Mouse (Mus musculus) ovary, postnatal 10 days (tissue): ENCODE data around the gene Rapgef3.

Experiments
- DNase-seq: peaks from one replicate; pipeline ENCODE4 v3.0.0; 2022; ENCODE audit warnings: low spot score

Gene Rapgef3

GRCm38 (mm10) chr15:97720026-97720675 is 47.6 kb downstream of the Rapgef3 start:
- DNase-seq, result no peak

- DNase-seq, result no peak
Observed at GRCm38 (mm10) chr15:97719494-97719893, 48.3 kb downstream of the Rapgef3 start.

GRCm38 (mm10) chr15:97718535-97719155 is 49.1 kb downstream of the Rapgef3 start:
- no peak for DNase-seq

GRCm38 (mm10) chr15:97717861-97718534 is 49.8 kb downstream of the Rapgef3 start:
- DNase-seq, result no peak

- no peak for DNase-seq
Observed at GRCm38 (mm10) chr15:97716782-97717181, 51.0 kb downstream of the Rapgef3 start.

- no peak for DNase-seq
Observed at GRCm38 (mm10) chr15:97715734-97716133, 52.0 kb downstream of the Rapgef3 start.

GRCm38 (mm10) chr15:97715083-97715482 is 52.7 kb downstream of the Rapgef3 start:
- no peak for DNase-seq

GRCm38 (mm10) chr15:97712546-97712945 is 55.2 kb downstream of the Rapgef3 start:
- no peak for DNase-seq

- no peak for DNase-seq
Observed at GRCm38 (mm10) chr15:97710906-97711305, 56.9 kb downstream of the Rapgef3 start.

GRCm38 (mm10) chr15:97705211-97706050 is 62.3 kb downstream of the Rapgef3 start, which contains the start of gene Rpap3:
Rpap3 (minus strand) TSS chr15:97705825.
- DNase-seq, result peak; percentile 56

- no peak for DNase-seq
Observed at GRCm38 (mm10) chr15:97696616-97697015, 71.2 kb downstream of the Rapgef3 start.
